Mouse (Mus musculus) testis, adult 2 months (tissue): ENCODE measurements around the gene Lrrc75a. TPM values are rescaled to one million over a fixed set of nuclear protein-coding genes. Genes with fewer than 3 reads are reported as not detected.

Experiments used
- H3K27ac ChIP-seq: fragments of 200-500 bp; 2 replicates; pipeline ENCODE4 v1.5.1; 2012; ENCODE audit warnings: low read depth, low read length; ENCODE audit not compliant: control insufficient read depth, insufficient read depth
- H3K27me3 ChIP-seq: fragments of 200-500 bp; 2 replicates; pipeline ENCODE4 v1.6.1; 2012; ENCODE audit warnings: mild to moderate bottlenecking, low read length, moderate library complexity; ENCODE audit not compliant: control insufficient read depth, insufficient read depth
- H3K36me3 ChIP-seq: fragments of 200-500 bp; 2 replicates; pipeline ENCODE4 v1.6.1; 2012; ENCODE audit warnings: mild to moderate bottlenecking, low read length; ENCODE audit not compliant: control insufficient read depth, insufficient read depth
- H3K4me1 ChIP-seq: fragments of 200-500 bp; 2 replicates; pipeline ENCODE4 v1.6.1; 2012; ENCODE audit warnings: low read length; ENCODE audit not compliant: control insufficient read depth, insufficient read depth
- H3K4me3 ChIP-seq: fragments of 200-500 bp; 2 replicates; pipeline ENCODE4 v1.5.1; 2012; ENCODE audit warnings: low read depth, mild to moderate bottlenecking, low read length, moderate library complexity, mixed read lengths; ENCODE audit not compliant: control insufficient read depth
- CTCF ChIP-seq: fragments of 200-500 bp; IDR thresholded peaks from 2 replicates; pipeline ENCODE4 v1.5.1; 2012; ENCODE audit warnings: low read depth, mild to moderate bottlenecking, inconsistent platforms, low read length, moderate library complexity; ENCODE audit not compliant: control insufficient read depth, insufficient read depth, insufficient replicate concordance
- POLR2A ChIP-seq: fragments of 200-500 bp; IDR thresholded peaks from 2 replicates; pipeline ENCODE4 v1.6.1; 2012; ENCODE audit warnings: low read depth, mild to moderate bottlenecking, inconsistent platforms, low read length, moderate library complexity; ENCODE audit not compliant: control insufficient read depth
- polyA plus RNA-seq: library from polyadenylated mRNA; depleted of rRNA; stranded (reverse); fragments of >200 nt; gene quantifications from 2 replicates; pipeline ENCODE4 v1.2.3, GENCODE M21; 2012

The Lrrc75a gene
- polyA plus RNA-seq, 1 experiment: 8.0 TPM

DNA sequence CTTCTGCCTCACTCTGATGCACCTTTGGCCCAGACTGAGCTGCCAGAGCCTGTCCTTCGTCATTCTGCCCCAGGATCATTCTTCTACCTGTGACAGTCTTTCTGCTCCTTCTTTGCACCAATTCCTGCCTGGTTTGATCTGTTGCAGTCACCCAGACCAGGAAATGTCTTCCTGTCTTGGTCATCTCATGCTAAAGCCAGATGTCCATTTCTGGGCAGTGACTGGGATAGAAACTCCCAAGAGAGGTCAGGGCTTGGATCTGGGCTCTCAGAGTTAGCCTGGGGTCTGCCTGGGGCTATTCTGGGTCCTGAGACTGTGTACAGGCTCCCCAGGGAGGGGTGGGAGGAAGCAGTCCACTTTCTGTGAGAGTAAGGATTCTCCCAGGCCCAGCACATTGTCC lies 82.1 kb downstream of the Lrrc75a start:
- TF ChIP-seq CTCF: no peak
- TF ChIP-seq POLR2A: no peak
- no peak overlapping the region for H3K4me3 ChIP-seq
- no peaks in the 10 kb centered on the region for H3K36me3 ChIP-seq
- H3K27ac ChIP-seq: no peak overlapping the region
- peaks cover 5% of the 10 kb centered on the region for H3K4me1 ChIP-seq
- H3K27me3 ChIP-seq: no peaks in the 10 kb centered on the region

- TF ChIP-seq CTCF: no peak
- TF ChIP-seq POLR2A: no peak
- no peak overlapping the region for H3K4me3 ChIP-seq
- no peak overlapping the region for H3K27ac ChIP-seq
- no peaks in the 10 kb centered on the region for H3K27me3 ChIP-seq
- peaks cover 6% of the 10 kb centered on the region for H3K4me1 ChIP-seq
- no peaks in the 10 kb centered on the region for H3K36me3 ChIP-seq
Observed at GRCm38 (mm10) chr11:62565747-62566146, 82.6 kb downstream of the Lrrc75a start.

- Histone ChIP-seq H3K4me1 (peaks cover 10% of the 10 kb centered on the region), H3K27ac (no peak overlapping the region), H3K36me3 (no peaks in the 10 kb centered on the region), H3K27me3 (no peaks in the 10 kb centered on the region), H3K4me3 (no peak overlapping the region)
- TF ChIP-seq CTCF (no peak), POLR2A (no peak)
Observed at GRCm38 (mm10) chr11:62563590-62563989, 84.7 kb downstream of the Lrrc75a start.

DNA sequence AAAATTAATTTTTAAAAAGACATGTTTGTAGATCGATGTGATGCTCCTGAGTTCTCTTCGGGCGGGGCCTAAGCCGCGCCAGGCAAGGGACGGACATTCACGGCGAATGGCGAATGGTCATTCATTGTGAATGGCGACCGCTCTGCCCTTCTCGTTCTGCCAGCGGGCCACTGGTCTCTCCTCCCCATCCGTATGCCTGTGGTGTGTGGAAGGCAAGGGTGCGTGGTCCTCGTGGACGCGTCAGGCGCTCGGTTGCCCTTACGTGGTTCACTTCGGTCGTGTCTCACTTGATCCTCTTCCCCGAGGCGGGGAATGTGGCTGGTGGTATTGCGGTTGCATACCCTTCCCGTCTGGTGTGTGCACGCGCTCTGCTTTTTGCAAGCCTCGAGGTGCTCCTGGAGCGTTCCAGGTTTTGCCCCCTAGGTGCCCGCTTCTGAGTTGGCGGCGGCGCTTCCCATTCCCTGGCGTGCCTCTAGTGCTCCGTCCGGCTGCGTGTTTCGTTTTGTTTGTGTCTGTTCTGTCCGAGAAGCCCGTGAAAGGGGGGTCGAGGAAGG lies 87.8 kb downstream of the Lrrc75a start:
- no peak overlapping the region for H3K27ac ChIP-seq
- peak overlapping the region; percentile 57 for H3K4me3 ChIP-seq
- H3K4me1 ChIP-seq: peaks cover 5% of the 10 kb centered on the region; the same call in 1 of the 2 replicates
- TF ChIP-seq POLR2A (no peak), CTCF (no peak)
- H3K27me3 ChIP-seq: no peaks in the 10 kb centered on the region
- no peaks in the 10 kb centered on the region for H3K36me3 ChIP-seq

DNA sequence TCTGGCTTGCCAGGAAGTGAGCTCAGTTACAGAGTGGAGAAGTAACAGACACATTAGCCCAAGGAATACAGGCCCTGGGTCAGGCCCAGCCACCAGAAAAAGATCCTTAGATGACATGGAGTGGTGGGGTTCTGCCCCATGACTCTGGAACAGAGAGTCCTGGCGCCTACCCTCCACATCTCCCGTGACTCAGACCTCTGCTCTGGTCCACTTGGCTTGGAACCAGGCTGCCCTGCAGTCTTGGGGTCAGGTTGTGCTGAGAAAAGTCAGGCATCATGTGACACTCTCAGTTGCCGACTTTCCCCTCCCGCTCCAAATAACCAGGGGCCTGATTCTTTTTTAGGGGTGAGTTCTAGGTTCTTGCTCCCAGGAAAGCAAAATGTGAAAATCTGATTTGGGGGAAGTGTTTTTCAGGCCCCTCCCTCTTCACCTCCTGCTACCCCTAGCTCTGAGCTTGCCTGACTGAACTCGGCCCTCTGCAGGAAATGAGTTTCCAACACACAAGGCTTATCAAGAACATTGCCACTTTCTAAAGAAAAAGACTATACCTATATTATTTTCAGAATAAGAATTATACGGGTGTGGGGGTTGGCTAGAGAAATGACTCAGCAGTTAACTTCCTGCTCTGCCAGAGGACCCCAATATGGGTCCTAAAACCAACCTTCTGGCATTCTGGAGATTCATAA lies 89.2 kb downstream of the Lrrc75a start:
- no peak overlapping the region for H3K4me3 ChIP-seq
- TF ChIP-seq CTCF (no peak), POLR2A (no peak)
- H3K27me3 ChIP-seq: no peaks in the 10 kb centered on the region
- H3K4me1 ChIP-seq: peaks cover 5% of the 10 kb centered on the region; the same call in 1 of the 2 replicates
- no peak overlapping the region for H3K27ac ChIP-seq
- H3K36me3 ChIP-seq: no peaks in the 10 kb centered on the region

- Histone ChIP-seq H3K27me3 (no peaks in the 10 kb centered on the region), H3K4me1 (peaks cover 5% of the 10 kb centered on the region; the same call in 1 of the 2 replicates), H3K36me3 (no peaks in the 10 kb centered on the region), H3K27ac (no peak overlapping the region), H3K4me3 (no peak overlapping the region)
- TF ChIP-seq POLR2A: no peak
- no peak for TF ChIP-seq CTCF
Observed at GRCm38 (mm10) chr11:62558152-62558551, 90.2 kb downstream of the Lrrc75a start.

GRCm38 (mm10) chr11:62557205-62557604 lies 91.1 kb downstream of the Lrrc75a start:
- Histone ChIP-seq H3K36me3 (no peaks in the 10 kb centered on the region), H3K4me3 (no peak overlapping the region), H3K4me1 (peaks cover 5% of the 10 kb centered on the region; the same call in 1 of the 2 replicates), H3K27ac (no peak overlapping the region), H3K27me3 (no peaks in the 10 kb centered on the region)
- no peak for TF ChIP-seq POLR2A
- no peak for TF ChIP-seq CTCF
